Mouse (Mus musculus) thymus, postnatal 25 days (tissue): ENCODE measurements around the gene Slc2a9.
A peak's percentile ranks its signal among the peaks of the same experiment; 100 is the strongest.

Source experiments
- DNase-seq: peaks from one replicate; pipeline ENCODE4 v3.0.0; 2022

Gene Slc2a9

GRCm38 (mm10) chr5:38502992-38503391, at the start of gene Slc2a9:
Gene Slc2a9 (minus strand): TSS chr5:38503143.
- no peak for DNase-seq

GRCm38 (mm10) chr5:38552615-38553014, 49.7 kb upstream of the Slc2a9 start:
- DNase-seq: no peak

GRCm38 (mm10) chr5:38550221-38550768, 47.4 kb upstream of the Slc2a9 start:
- DNase-seq: no peak

GRCm38 (mm10) chr5:38549461-38549909, 46.5 kb upstream of the Slc2a9 start:
- no peak for DNase-seq

GRCm38 (mm10) chr5:38547375-38547774, 44.4 kb upstream of the Slc2a9 start:
- DNase-seq: no peak

- DNase-seq: no peak
Measured at GRCm38 (mm10) chr5:38544423-38545415, 41.8 kb upstream of the Slc2a9 start.

GRCm38 (mm10) chr5:38543496-38544217, 40.7 kb upstream of the Slc2a9 start:
- DNase-seq: no peak

- no peak for DNase-seq
Measured at GRCm38 (mm10) chr5:38541728-38542127, 38.8 kb upstream of the Slc2a9 start.

GRCm38 (mm10) chr5:38540898-38541297, 38.0 kb upstream of the Slc2a9 start:
- DNase-seq: no peak

- DNase-seq: no peak
Measured at GRCm38 (mm10) chr5:38538508-38538907, 35.6 kb upstream of the Slc2a9 start.

- no peak for DNase-seq
Measured at GRCm38 (mm10) chr5:38537845-38538244, 34.9 kb upstream of the Slc2a9 start.

GRCm38 (mm10) chr5:38536822-38537221, 33.9 kb upstream of the Slc2a9 start:
- no peak for DNase-seq

GRCm38 (mm10) chr5:38532084-38532483, 29.1 kb upstream of the Slc2a9 start:
- DNase-seq: no peak

GRCm38 (mm10) chr5:38529724-38530428, 26.9 kb upstream of the Slc2a9 start:
- DNase-seq: no peak

GRCm38 (mm10) chr5:38522977-38523376, 20.0 kb upstream of the Slc2a9 start:
- DNase-seq: no peak

- DNase-seq: no peak
Measured at GRCm38 (mm10) chr5:38520838-38521237, 17.9 kb upstream of the Slc2a9 start.

- DNase-seq: peak; percentile 48
Measured at GRCm38 (mm10) chr5:38516267-38516666, 13.3 kb upstream of the Slc2a9 start.

GRCm38 (mm10) chr5:38512991-38513390, 10.0 kb upstream of the Slc2a9 start:
- DNase-seq: no peak

GRCm38 (mm10) chr5:38509568-38509967, 6.6 kb upstream of the Slc2a9 start:
- DNase-seq: no peak

- no peak for DNase-seq
Measured at GRCm38 (mm10) chr5:38505435-38505765, 2.5 kb upstream of the Slc2a9 start.

GRCm38 (mm10) chr5:38504747-38505434, 1.9 kb upstream of the Slc2a9 start:
- DNase-seq: no peak

GRCm38 (mm10) chr5:38504116-38504515, 1.2 kb upstream of the Slc2a9 start:
- DNase-seq: no peak
